Mouse (Mus musculus): ENCODE results near the gene Vmn2r83.

GRCm38 (mm10) chr10:79538323-79538722 lies 69.8 kb downstream of the Vmn2r83 start:
- TF ChIP-seq POLR2A (IDR thresholded peaks at IDR 0.05; ENCODE audit: control insufficient read depth, extremely low read depth, insufficient read depth, low read length, poor library complexity) (no peak), CTCF (IDR thresholded peaks at IDR 0.05; ENCODE audit: borderline replicate concordance, control insufficient read depth, extremely low read depth, insufficient read depth, low read length, poor library complexity) (no peak)
